Mouse (Mus musculus) neural tube, embryonic 14.5 days (tissue): ENCODE measurements around the gene Fetub. TPM values are rescaled to one million over a fixed set of nuclear protein-coding genes. Genes with fewer than 3 reads are reported as not detected.

Experiments
- polyA plus RNA-seq: library from polyadenylated mRNA; unstranded; fragments of >200 nt; fragmentation: Nextera tagmentation; extraction: Ambion mirVana; gene quantifications from 2 replicates; pipeline ENCODE4 v1.2.1, GENCODE M21; 2014

The Fetub gene
- polyA plus RNA-seq, 1 experiment from 2014 or later = not detected

Other genes starting within 250 kb of the Fetub start
- not detected in 2 replicates for gene Crygs, start 106.8 kb upstream of the Fetub start, polyA plus RNA-seq
- gene Tbccd1, start 60.7 kb upstream of the Fetub start, polyA plus RNA-seq = 20.7 and 25.7 TPM in 2 replicates
- 90.2 and 103 TPM in 2 replicates for gene Dnajb11, start 60.5 kb upstream of the Fetub start, polyA plus RNA-seq
- 0.94 and 1.4 TPM in 2 replicates for gene Ahsg, start 27.1 kb upstream of the Fetub start, polyA plus RNA-seq
- gene Hrg, start 32.7 kb downstream of the Fetub start, polyA plus RNA-seq = 0.19 TPM in 1 of 2 replicates, not detected in the other
- 0.48 and 0.78 TPM in 2 replicates for gene Kng2, start 111.1 kb downstream of the Fetub start, polyA plus RNA-seq
- gene Kng1, start 139.5 kb downstream of the Fetub start, polyA plus RNA-seq = 0.33 and 0.57 TPM in 2 replicates
- 395 and 401 TPM in 2 replicates for gene Eif4a2, start 189.1 kb downstream of the Fetub start, polyA plus RNA-seq
- 35.7 and 36.8 TPM in 2 replicates for gene Rfc4, start 209.4 kb downstream of the Fetub start, polyA plus RNA-seq
- gene Adipoq, start 228.2 kb downstream of the Fetub start, polyA plus RNA-seq = not detected in 2 replicates